Mouse (Mus musculus): ENCODE data around the gene Nsun2.

GRCm38 (mm10) chr13:69563905-69564304, 30.4 kb downstream of the Nsun2 start:
- TF ChIP-seq CTCF (IDR thresholded peaks at IDR 0.05; ENCODE audit: control insufficient read depth, insufficient read depth, low read length) (no peak), POLR2A (IDR thresholded peaks at IDR 0.05; ENCODE audit: borderline replicate concordance, control insufficient read depth, low read depth, low read length) (no peak)

Data from bone marrow, adult 2 months (tissue).